Mouse (Mus musculus) erythroblast, embryonic 14.5 days (primary cell): Measurements from ENCODE around the gene Pgm5.

Experiments
- GATA1 ChIP-seq: IDR thresholded peaks from 2 replicates; pipeline ENCODE4 v1.6.1; 2012; ENCODE audit warnings: low read length, inconsistent platforms, mixed read lengths
- TAL1 ChIP-seq: IDR thresholded peaks from 3 replicates; pipeline ENCODE4 v1.6.1; 2012; ENCODE audit warnings: low read length, inconsistent platforms, mixed read lengths

DNA sequence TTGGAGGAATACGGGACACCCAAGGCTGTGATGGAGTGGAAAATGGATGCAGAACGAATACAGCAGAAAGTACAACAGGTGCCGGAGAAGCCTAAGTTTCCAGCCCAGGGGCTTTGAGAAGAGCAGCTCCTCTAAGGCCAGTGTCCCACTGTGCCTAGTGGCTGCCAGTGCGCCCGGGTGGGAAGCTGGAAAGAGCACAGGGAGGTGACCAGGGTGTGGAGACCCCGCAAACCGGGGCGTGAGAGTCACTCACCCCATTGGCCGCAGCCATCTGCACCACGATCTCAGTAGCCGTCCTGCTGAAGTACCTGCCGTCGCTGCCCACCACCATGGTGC is 411 bp downstream of the Pgm5 start:
- TF ChIP-seq GATA1 (no peak), TAL1 (no peak)
